Mouse (Mus musculus) urinary bladder, adult 2 months (tissue): ENCODE measurements around the gene Tdrd1. TPM values are rescaled to one million over a fixed set of nuclear protein-coding genes. Genes with fewer than 3 reads are reported as not detected.
"Not testable (repeated sequence)": the region's sequence is repeated elsewhere in the genome, so short reads cannot be mapped to it uniquely, and the experiment has no call there.

Experiments used
- DNase-seq: peaks from one replicate; pipeline ENCODE4 v3.0.0; 2022; ENCODE audit warnings: low spot score
- polyA plus RNA-seq: library from polyadenylated mRNA; depleted of rRNA; stranded (reverse); fragments of >200 nt; gene quantifications from 2 replicates; pipeline ENCODE4 v1.2.3, GENCODE M21; 2012; rRNA removed

Gene Tdrd1
- 0.03 and 0.06 TPM in 2 replicates for polyA plus RNA-seq

DNA sequence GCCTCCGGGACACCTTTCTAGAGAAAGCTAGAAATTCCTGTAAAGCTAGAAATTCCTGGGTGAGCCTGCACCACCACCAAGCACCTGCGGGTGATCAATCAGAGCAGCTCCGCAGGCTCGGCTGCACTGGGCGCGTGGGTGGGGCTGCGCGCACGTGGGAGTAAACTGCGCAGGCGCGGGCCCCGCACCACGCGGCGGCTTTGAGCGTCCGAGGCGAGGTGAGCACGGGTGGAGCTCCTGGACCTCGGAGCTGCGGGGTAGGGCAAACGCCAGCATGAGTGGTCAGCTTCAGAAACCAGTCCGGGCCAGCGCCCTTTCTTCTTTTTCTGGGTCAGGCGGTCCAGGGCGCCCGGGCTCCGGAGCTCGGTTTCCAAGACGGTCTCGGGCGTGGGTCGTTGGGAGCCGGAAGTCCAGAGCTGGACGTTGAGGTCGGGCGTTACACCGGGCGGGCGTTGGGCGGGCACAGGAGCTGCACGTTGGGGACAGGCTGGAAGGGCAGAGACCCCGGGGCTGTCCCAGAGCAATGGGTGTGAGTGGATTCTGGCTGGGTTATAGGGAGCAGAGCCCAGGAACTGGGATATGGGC lies at the start of gene Tdrd1:
Tdrd1 (plus strand) TSS at position 163 of the 585 bp plus-strand sequence.
- no peak for DNase-seq

GRCm38 (mm10) chr19:56776719-56777382 lies 49.2 kb upstream of the Tdrd1 start:
- DNase-seq, result no peak

GRCm38 (mm10) chr19:56778532-56778931 lies 47.5 kb upstream of the Tdrd1 start:
- DNase-seq, result not testable (repeated sequence)

GRCm38 (mm10) chr19:56787911-56788310 lies 38.1 kb upstream of the Tdrd1 start:
- DNase-seq, result no peak

DNA sequence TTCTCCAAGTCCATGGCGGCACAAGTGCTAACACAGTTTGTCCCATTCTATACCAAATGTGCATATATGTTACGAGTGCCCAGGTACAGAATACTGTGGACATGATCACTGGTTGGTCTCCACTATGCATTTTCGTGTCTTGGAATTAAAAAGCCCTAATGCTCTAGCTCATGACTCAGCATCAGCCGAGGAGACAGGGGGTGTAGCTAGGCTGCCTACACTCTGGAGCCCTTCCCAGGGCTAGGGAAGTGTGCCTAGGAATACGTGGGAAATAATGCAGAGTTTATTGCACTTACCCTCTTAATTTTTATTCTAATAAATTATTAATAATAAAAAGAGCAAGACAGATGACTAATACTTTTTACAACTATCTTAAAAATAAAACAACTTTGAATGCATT lies 37.1 kb upstream of the Tdrd1 start:
- DNase-seq, result no peak

- DNase-seq, result no peak
Measured at GRCm38 (mm10) chr19:56797376-56797775, 28.6 kb upstream of the Tdrd1 start.

DNA sequence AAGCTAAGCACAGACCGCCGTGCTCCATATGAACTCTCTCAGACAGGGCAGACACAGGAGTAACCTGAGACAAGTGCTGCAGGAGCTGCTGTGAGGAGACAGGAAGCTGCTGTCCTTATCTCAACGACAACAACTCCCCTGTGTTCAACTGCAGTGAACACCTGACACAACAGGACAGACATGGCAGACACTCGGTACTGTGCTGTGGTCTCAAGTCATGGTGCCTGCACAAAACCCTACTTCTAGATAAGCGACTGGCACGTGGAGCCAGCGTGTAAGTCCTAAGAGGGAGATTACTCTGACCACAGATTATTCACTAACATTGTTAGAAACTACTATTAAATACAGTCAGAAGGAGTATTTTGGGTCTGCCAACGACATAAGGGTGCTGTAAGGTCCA lies 25.8 kb upstream of the Tdrd1 start:
- DNase-seq, result no peak

GRCm38 (mm10) chr19:56800930-56801655 lies 24.9 kb upstream of the Tdrd1 start:
- DNase-seq, result no peak

DNA sequence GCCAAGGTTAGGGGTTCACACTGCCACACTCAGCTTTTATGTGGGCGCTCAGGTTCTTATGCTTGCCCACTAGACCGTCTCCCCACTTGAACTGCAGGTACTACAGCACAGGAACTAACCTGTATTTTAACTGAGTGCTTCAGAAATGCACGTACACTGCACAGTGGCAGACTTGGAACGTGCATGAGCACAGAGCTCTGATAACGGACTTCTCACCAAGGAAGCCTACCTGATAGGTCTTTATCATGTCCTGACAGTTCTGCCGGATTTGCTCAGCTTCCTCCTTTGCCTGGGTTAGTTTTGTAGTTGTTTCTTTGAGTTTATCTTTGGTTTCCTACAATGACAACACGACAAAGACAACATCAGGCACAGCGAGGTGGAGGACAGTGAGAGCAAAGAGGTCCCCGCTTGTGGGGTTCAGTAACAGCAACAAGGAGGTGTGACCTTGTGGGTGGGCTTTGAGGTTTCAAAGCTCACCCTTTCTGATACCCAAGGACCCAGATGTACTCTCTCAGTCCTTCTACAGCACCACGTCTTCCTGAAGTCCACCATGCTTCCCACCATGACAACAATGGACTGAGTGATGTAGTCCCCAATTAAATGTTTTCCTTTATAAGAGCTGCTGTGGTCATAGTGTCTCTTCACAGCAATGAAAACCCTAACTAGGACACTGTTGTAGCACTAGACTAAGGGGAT lies 24.2 kb upstream of the Tdrd1 start:
- DNase-seq, result no peak

DNA sequence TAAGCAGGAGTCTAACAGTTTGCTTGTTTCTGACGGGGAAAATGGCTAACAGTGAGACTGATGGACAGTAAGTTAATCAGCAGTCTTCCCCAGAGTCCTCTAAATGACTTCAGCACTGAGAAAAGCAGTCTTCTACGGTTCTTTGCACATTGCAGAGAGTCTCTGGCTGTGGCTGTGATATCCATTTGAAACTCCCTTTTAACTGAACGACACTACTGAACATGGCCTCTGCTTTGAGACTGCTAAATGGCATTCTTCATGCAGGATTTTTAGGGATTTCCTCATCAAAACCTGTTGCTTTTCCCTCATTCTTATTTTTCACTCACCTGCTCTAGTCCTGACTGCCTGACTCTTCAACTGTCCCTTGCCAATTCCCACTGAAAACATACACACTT lies 23.7 kb upstream of the Tdrd1 start:
- DNase-seq, result no peak

- no peak for DNase-seq
Measured at GRCm38 (mm10) chr19:56805366-56805765, 20.6 kb upstream of the Tdrd1 start.

DNA sequence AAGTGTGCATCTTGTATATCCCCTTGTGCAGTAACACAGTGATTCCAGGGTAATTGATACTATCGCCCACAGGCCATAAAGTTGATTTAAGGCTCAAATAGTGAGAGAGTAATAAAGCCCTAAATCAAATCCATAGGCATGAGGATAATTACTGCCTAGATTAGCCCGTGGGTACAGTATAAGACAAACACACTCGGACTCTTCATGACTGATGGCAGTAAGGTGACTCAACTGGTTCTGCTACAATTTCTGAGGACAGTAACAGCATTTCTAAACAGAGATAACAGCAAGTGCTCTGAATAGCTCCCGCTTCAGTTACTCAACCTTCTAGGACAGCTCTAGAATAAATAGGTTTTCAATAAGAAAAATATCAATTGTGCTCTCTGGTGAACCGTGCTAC lies 18.9 kb upstream of the Tdrd1 start:
- no peak for DNase-seq

DNA sequence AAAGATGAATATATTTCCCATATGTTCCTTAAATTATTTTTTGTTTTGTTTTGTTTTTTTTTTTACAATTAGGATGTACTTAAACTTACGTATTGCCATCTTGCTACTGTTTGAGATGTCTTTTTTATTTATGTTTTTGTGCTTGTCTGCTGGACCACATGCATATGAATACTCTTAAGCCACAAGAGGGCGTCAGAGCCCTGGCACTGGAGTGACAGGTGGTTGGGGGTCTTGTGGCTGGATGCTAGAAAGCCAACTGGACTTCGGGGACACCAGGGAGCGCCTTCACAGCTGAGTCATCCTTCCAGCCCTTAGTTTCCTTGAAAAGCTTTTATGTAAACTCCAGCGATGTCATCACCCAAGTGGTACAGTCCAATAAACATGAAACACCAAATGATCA lies 17.2 kb upstream of the Tdrd1 start:
- DNase-seq, result no peak

DNA sequence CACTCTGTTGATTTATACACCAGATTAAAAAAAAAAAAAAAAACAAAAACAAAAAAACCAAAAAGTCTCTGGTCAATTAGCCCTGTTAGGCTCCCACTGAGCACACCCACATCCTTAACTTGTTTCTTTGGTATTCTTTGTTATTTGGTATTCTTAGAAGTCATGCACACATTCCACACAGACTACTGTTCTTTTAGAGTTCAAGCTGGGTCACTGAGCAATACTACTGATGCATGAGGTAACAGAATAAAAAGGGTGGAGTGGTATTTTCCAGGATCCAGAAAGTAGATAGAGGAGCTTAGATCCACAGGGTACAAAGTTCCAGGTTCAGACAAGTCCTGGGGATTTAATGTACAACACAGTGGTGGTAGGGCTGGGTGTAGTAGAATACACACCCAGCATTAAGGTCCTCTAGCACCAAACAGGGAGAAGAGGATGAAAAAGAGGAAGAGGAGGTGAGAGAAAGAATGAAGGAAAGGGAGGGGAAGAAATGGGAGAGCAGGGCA lies 15.3 kb upstream of the Tdrd1 start:
- DNase-seq, result no peak

DNA sequence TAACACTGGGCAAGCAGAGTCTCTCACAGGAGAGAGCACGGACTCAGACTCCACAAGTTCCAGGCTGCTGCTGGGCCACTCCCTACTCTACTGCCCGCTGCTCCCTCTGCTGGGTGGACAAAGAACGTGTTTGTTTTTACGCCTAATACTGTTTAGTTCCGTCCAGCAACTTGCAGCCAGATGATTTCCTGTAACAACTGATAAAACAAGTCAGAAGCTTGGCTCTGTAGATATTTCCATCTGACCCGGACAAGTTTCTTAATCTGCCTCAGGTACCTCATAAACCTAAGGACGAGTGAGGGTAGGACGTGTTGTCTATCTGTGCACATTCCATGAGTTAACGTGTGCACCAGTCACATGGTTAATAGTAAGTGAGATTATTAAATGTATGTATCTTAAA lies 14.4 kb upstream of the Tdrd1 start:
- DNase-seq, result peak; percentile 28

GRCm38 (mm10) chr19:56813360-56813759 lies 12.6 kb upstream of the Tdrd1 start:
- DNase-seq, result no peak

DNA sequence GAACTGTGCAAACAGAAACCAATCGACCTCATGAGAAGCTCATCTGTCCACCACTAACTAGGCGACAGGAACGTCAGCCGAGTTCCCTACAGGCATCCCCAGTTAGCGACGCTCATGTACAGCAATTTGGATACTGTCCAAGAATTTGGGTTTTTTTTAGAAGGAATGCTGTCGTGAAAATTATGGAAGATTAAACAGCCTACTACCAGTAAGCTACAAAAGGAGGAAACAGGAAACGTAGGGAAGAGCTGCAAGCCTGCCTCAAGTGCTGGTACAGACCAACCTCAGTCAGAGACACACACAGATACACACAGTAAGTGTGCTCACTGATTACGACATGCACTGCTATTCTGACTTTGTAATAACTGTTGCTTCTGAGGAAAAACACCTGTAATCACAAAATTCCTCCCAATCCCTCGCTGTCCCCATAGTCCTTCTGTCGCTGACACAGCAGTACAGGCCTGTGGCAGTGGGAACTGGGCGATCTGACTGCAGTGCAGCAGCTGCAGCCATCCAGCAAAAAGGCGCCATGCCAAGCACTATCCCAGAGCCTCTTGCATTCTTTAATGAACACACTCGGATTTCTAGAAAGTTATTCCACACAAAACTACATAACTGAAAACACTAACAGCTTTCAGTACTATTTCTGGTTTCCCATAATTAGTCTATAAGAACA lies 8.0 kb upstream of the Tdrd1 start:
- no peak for DNase-seq

DNA sequence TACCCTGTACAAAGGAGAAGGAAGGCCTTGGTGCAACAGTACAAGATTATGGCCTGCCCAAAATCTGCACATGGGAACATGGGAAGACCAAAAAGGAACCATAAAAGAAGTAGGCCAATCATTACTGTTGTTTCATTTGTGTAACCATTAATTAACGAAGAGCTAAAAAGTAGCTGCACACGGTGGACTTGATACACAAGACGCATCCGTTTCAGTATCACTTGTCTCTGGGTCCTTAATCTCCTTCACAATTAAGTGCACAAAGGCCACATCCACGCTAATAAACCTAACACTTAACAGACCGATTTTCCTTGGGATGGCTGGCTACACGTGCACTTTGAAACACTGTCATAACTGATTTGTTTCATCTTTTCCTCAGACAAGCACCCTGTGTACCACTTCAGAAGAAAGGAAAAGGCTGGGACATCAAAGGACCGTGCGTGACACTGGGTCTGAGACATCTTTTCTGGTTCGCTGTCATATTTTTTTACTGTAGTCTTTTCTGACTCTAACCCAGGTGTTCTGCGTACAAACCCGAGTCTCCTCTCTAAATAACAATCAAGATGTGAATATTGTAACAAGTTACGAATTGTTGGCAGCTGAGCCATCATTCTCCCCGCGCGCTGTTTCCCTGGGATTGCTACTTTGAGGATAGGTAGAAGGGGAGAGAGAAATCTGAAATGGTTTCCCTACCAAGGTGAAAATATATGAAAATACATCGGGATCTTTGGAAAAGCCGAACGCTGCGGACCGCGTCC lies 4.8 kb upstream of the Tdrd1 start:
- no peak for DNase-seq

DNA sequence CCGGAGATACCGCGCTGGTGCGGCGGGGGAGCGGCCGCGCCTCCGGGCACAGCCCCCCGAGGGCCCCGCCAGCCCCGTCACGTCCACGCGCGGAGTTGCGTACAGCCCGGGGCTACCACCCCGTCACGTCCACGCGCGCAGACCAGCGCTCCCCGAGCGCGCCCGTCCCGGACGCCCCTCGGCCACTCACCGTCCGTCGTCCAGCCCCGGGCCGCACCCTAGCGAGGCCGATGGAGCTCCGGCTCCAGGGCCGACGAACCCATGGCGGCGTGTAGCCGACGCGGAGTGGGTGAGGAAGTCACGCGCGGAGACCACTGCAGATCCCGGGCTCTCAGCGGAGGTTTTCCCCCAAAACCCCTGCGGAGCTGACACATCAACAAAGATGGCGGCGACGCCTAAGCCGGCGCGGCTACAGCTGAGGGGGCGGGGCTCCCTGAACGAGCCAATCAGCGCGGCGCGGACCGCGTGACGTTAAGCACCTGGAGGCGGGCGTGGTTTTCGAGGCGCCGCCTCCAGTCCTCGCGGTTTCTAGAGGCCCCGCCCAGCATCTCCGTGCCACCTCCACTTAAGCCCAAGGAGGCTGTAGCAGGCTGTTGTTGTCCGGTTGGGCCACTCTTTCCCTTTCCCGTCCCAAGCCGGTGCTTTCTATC lies 4.1 kb upstream of the Tdrd1 start, which contains the start of gene Ccdc186:
Ccdc186 (minus strand) TSS at position 393 of the 650 bp plus-strand sequence.
- DNase-seq, result peak; percentile 95

DNA sequence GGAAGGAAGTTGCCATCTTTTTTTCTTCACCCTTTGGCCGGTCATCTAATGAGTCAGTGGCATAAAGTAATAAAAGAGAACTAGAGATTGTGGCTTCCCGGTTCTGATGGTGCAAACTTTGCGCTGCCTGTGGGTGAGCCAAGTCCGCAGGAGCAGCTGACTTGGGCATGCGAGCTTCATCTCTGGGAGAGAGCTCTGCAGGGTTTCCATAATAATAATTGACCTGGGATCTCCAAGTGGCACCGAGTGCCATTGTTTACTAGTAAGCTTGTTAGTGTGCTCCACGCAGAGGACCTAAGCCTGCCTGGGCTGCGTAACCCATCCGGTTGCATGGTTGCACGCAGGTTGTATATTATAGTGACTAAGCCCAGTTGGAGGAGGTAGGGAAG lies 3.6 kb upstream of the Tdrd1 start:
- DNase-seq, result no peak
